Mouse (Mus musculus) forebrain, postnatal 0 days (tissue): ENCODE measurements around the gene Daam1. TPM values are rescaled to one million over a fixed set of nuclear protein-coding genes. Genes with fewer than 3 reads are reported as not detected.

ENCODE experiments used
- ATAC-seq: fragments of 200-750 bp; cut with Nextera tagmentation; 2 replicates; pipeline ENCODE4 v1.8.0; 2017; ENCODE audit warnings: mild to moderate bottlenecking, moderate library complexity
- DNase-seq: peaks from one replicate; pipeline ENCODE4 v3.0.0-alpha.2; 2015
- H3K27ac ChIP-seq: fragments of 300-500 bp; sonication (generic); 2 replicates; pipeline ENCODE4 v1.5.1; 2014; ENCODE audit warnings: low read depth, mild to moderate bottlenecking, antibody characterized with exemption, low read length, moderate library complexity, mixed read lengths
- H3K27me3 ChIP-seq: fragments of 300-500 bp; sonication (generic); 2 replicates; pipeline ENCODE4 v1.6.1; 2014; ENCODE audit warnings: mild to moderate bottlenecking, low read length, mixed read lengths; ENCODE audit not compliant: insufficient read depth
- H3K36me3 ChIP-seq: fragments of 300-500 bp; sonication (generic); 2 replicates; pipeline ENCODE4 v1.6.1; 2014; ENCODE audit warnings: mild to moderate bottlenecking, moderate library complexity; ENCODE audit not compliant: insufficient read depth
- H3K4me1 ChIP-seq: fragments of 300-500 bp; sonication (generic); 2 replicates; pipeline ENCODE4 v1.6.1; 2014; ENCODE audit warnings: antibody characterized with exemption; ENCODE audit not compliant: insufficient read depth
- H3K4me2 ChIP-seq: fragments of 300-500 bp; sonication (generic); 2 replicates; pipeline ENCODE4 v1.6.1; 2014; ENCODE audit warnings: low read depth, mild to moderate bottlenecking, moderate library complexity
- H3K4me3 ChIP-seq: fragments of 300-500 bp; sonication (generic); 2 replicates; pipeline ENCODE4 v1.5.1; 2014; ENCODE audit warnings: low read depth, low read length, mixed read lengths
- H3K9ac ChIP-seq: fragments of 300-500 bp; sonication (generic); 2 replicates; pipeline ENCODE4 v1.6.1; 2014; ENCODE audit warnings: mild to moderate bottlenecking
- H3K9me3 ChIP-seq: fragments of 300-500 bp; sonication (generic); 2 replicates; pipeline ENCODE4 v1.6.1; 2016; ENCODE audit warnings: low read length
- CTCF ChIP-seq: sonication (generic); IDR thresholded peaks from 2 replicates; pipeline ENCODE4 v1.5.1; 2016; ENCODE audit warnings: antibody characterized with exemption, control low read depth, low read depth
- WGBS: fragments of 180-500 bp; shearing (Covaris S2); extraction: QIAGEN DNeasy Blood & Tissue Kit; methylation state at CpG from one replicate; pipeline ENCODE4 v1.1.7; 2014; 5-methylcytosine and 5-hydroxymethylcytosine counted together
- polyA plus RNA-seq: library from polyadenylated mRNA; unstranded; fragments of >200 nt; fragmentation: Nextera tagmentation; extraction: Ambion mirVana; gene quantifications from 2 replicates; pipeline ENCODE4 v1.2.1, GENCODE M21; 2015
- total RNA-seq: library from RNA; depleted of rRNA; stranded (reverse); fragments of >200 nt; gene quantifications from 2 replicates; pipeline ENCODE4 v1.2.3, GENCODE M21; 2014

Daam1 gene
- total and polyA plus RNA-seq, 2 experiments from 2014 or later: 25.2 to 93.6 TPM

DNA sequence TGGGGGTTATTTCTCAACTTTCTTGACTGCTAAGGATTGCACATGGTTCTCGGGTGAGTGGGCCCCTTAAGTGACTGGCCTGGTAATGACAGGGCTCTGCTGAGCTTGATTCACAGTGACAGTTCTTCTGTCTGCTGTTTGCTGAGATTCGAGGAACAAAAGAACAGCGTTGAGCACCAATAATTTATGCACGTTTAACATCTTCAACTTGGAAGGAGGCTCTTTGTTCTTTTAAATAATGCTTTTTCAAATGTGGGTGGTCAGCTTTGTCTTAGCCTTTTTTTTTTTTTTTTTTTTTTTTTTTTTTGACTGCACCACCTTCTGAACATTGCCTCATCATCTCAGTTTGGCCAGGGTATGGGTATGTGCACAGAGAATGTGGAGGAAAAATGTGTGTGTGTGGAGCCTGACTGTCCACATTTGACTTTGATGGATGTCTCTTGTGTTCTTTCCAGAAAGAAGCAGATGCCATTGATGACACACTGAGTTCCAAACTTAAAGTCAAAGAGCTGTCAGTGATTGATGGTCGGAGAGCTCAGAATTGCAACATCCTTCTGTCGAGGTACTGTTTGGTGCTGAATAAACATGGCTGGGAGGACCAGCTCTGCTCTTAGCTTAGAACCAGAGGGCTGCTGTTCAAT, 128.6 kb downstream of the Daam1 start:
- DNase-seq: peak; percentile 36
- peaks cover 10% of the 10 kb centered on the region; the same call in 1 of the 2 replicates for H3K4me1 ChIP-seq
- no peak overlapping the region for H3K4me2 ChIP-seq
- no peaks in the 10 kb centered on the region for H3K27me3 ChIP-seq
- no peak overlapping the region for H3K9ac ChIP-seq
- peak; percentile 51 for ATAC-seq
- TF ChIP-seq CTCF: no peak
- no peak overlapping the region for H3K4me3 ChIP-seq
- 21% methylated on average over 6 of the region's 6 CpGs for WGBS
- peaks cover 17% of the 10 kb centered on the region for H3K36me3 ChIP-seq
- no peaks in the 10 kb centered on the region for H3K9me3 ChIP-seq
- H3K27ac ChIP-seq: peak overlapping the region; percentile 51

DNA sequence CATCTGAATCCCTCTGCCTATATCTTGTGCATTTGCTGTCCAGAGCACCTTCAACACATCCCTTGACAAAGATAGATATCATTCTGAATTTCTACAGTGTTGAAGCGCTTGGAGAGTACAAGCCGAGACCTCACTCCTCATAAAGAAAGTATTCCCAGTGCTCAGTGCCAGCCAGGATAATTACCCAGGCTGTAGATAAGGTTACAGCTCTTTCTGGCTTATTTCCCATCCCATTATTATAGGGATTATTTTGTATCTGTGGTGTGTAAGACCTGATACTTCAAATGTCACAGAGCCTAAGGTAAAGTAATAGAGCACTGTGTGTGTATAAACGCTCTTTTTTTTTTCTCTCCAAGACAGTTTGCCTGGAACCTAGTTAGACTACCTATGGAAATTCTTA, 130.8 kb downstream of the Daam1 start:
- H3K4me2 ChIP-seq: no peak overlapping the region
- WGBS: 85% methylated on average over 3 of the region's 3 CpGs
- no peaks in the 10 kb centered on the region for H3K9me3 ChIP-seq
- no peak overlapping the region for H3K9ac ChIP-seq
- TF ChIP-seq CTCF: no peak
- no peak for ATAC-seq
- H3K4me3 ChIP-seq: no peak overlapping the region
- H3K4me1 ChIP-seq: peaks cover 3% of the 10 kb centered on the region; the same call in 1 of the 2 replicates
- no peak overlapping the region for H3K27ac ChIP-seq
- no peaks in the 10 kb centered on the region for H3K27me3 ChIP-seq
- H3K36me3 ChIP-seq: peaks cover 17% of the 10 kb centered on the region
- DNase-seq: no peak

DNA sequence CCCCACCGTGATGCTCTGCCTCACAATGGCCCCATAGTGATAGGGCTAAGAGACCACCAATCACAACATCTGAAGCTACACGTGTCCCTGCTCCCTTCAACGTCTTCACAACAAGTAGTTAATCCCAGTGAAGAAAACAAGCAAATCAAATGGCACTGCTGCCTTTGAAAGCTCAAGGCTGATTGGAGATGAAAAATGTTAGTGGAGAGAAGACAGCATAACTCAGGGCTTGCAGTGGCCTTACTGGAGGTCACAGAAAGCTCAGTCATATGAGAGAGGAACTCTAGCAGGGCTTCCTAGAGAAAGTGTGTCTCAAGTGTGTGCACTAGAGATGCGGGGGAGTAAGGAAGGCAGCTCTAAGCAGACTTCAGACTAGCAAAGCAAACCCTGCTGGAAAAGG, 131.7 kb downstream of the Daam1 start:
- H3K36me3 ChIP-seq: peaks cover 17% of the 10 kb centered on the region
- no peak overlapping the region for H3K9ac ChIP-seq
- H3K4me3 ChIP-seq: no peak overlapping the region
- H3K27me3 ChIP-seq: no peaks in the 10 kb centered on the region
- no peak overlapping the region for H3K4me2 ChIP-seq
- no peak for TF ChIP-seq CTCF
- no peak for ATAC-seq
- no peak for DNase-seq
- H3K9me3 ChIP-seq: no peaks in the 10 kb centered on the region
- H3K27ac ChIP-seq: no peak overlapping the region
- WGBS: 74% methylated on average over 4 of the region's 4 CpGs
- H3K4me1 ChIP-seq: no peaks in the 10 kb centered on the region

DNA sequence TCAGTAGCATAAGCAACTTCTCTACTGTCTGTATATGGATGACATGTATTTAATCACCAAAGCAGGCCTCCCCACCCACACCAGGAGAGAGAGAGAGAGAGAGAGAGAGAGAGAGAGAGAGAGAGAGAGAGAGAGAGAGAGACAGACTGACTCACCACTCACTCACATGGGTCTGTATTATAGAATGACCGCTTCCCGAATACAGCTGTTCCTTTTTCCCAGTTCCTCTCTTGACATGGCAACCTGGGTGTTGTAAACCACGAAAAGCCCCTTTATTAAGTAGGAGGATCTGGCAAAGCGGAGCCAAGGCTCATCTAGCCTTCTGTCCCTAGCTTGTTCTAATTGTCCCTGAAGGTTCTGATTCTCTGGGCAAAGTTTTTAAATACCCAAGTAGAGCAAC, 137.7 kb downstream of the Daam1 start:
- Histone ChIP-seq H3K36me3 (peaks cover 31% of the 10 kb centered on the region; the same call in 1 of the 2 replicates), H3K4me1 (no peaks in the 10 kb centered on the region), H3K27ac (peak overlapping the region; percentile 60), H3K9ac (no peak overlapping the region), H3K9me3 (no peaks in the 10 kb centered on the region), H3K27me3 (no peaks in the 10 kb centered on the region), H3K4me2 (no peak overlapping the region), H3K4me3 (no peak overlapping the region)
- WGBS: 53% methylated on average over 4 of the region's 4 CpGs
- ATAC-seq (no peak), DNase-seq (no peak)
- no peak for TF ChIP-seq CTCF

DNA sequence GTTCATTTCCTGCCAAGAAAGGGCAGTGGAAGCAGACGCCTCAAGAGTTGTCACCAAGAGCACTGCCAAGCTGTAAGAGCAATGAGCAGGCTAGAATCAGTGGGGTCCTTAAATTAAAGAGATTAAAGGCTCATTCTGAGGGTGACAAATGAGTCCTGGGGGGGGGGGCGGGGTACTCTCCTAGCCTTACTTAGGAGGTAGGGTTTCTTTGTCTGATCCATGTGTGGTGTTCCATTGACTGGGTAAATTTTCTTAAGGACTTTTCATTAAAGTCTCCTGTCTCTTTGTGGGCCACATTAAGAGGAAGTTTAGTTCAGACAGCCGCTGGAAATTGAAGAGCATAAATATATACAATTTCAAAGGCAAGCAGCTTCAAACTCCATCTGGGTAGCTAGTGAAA, 138.1 kb downstream of the Daam1 start:
- Histone ChIP-seq H3K4me1 (no peaks in the 10 kb centered on the region), H3K9me3 (no peaks in the 10 kb centered on the region)
- WGBS: 9% methylated on average over 3 of the region's 3 CpGs

DNA sequence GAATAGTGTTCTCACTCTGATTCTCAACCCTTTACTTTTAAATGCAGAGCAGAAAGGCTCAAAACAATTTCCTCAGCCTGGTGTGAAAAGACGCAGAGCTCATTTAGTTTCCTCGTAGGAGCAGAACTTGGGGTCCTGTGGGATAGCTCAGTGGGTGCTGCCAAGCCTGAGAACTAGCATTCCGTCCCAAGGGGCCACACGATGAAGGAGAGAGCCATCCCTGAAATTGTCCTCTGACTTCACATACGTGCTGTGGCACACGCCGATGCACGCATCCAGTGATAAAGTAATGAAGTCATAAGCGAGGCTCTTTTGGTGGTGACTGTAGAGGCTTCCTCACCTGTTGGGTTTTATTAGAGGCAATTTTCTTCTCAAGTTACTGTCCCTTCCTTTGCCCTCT, 138.6 kb downstream of the Daam1 start:
- 69% methylated on average over 9 of the region's 9 CpGs for WGBS
- Histone ChIP-seq H3K36me3 (peaks cover 32% of the 10 kb centered on the region; the same call in 1 of the 2 replicates), H3K9me3 (no peaks in the 10 kb centered on the region), H3K4me1 (no peaks in the 10 kb centered on the region), H3K27ac (peak overlapping the region; percentile 60), H3K27me3 (no peaks in the 10 kb centered on the region), H3K9ac (no peak overlapping the region), H3K4me3 (no peak overlapping the region), H3K4me2 (no peak overlapping the region)
- TF ChIP-seq CTCF: no peak
- DNase-seq: peak; percentile 41
- peak; percentile 10 for ATAC-seq

More for the DNA sequence above, 138.1 kb downstream of the Daam1 start:
- H3K27ac ChIP-seq: peak overlapping the region; percentile 60
- H3K36me3 ChIP-seq: peaks cover 32% of the 10 kb centered on the region; the same call in 1 of the 2 replicates
- no peaks in the 10 kb centered on the region for H3K27me3 ChIP-seq
- no peak overlapping the region for H3K4me2 ChIP-seq
- ATAC-seq (no peak; the same call in 1 of the 2 replicates), DNase-seq (no peak)
- TF ChIP-seq CTCF: no peak
- no peak overlapping the region for H3K9ac ChIP-seq
- H3K4me3 ChIP-seq: no peak overlapping the region

DNA sequence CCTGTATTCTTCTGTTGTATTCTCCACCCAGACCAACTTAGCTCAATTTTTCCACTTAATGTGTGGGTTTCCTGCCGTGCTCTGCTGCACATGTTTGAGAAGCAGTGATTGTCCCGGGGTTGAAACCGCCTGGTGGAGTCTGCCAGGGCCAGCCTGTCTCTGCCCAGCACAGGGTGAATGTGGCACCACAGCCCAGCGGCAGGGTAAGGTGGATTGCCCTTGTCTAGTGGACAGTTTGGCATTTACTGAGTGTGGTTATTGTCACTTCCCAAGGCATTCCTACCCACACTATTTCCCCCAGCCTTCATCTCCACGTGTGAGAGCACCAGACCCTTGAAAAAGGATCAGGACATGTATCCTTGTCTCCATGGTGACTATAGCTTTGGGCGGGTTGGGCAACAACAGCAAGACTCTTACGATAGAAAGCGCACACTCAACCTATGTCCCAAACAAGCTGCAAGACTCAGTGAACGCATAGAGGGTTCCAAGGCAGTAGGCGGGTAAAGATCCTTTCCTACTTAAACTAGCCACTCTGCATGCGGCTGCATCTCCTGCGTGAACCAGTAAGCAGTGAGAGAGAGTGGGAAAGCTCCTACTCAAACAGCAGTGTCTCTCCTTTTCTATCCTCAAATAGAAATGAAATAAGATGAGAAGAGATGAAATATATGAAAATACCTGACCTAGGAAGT, 139.2 kb downstream of the Daam1 start:
- H3K27me3 ChIP-seq: no peaks in the 10 kb centered on the region
- H3K9ac ChIP-seq: no peak overlapping the region

More for the DNA sequence above, 139.2 kb downstream of the Daam1 start:
- 60% methylated on average over 12 of the region's 12 CpGs for WGBS
- ATAC-seq (no peak), DNase-seq (no peak)
- no peak overlapping the region for H3K4me2 ChIP-seq
- H3K4me1 ChIP-seq: no peaks in the 10 kb centered on the region
- no peak overlapping the region for H3K4me3 ChIP-seq
- TF ChIP-seq CTCF: no peak
- no peaks in the 10 kb centered on the region for H3K9me3 ChIP-seq
- peaks cover 34% of the 10 kb centered on the region; the same call in 1 of the 2 replicates for H3K36me3 ChIP-seq
- peak overlapping the region; percentile 60 for H3K27ac ChIP-seq
